Mouse (Mus musculus): ENCODE results near the gene Pip4k2a. TPM values are rescaled to one million over a fixed set of nuclear protein-coding genes. Genes with fewer than 3 reads are reported as not detected.

The Pip4k2a gene
- total and polyA plus RNA-seq, 3 experiments = 4.3 to 7.6 (median 6.5) TPM

- H3K9ac ChIP-seq (ENCODE audit: low read depth, low read length) = no peak overlapping the region
- 94% methylated on average over 10 of the region's 10 CpGs for WGBS
- no peaks in the 10 kb centered on the region for H3K79me2 ChIP-seq (replicated peaks; ENCODE audit: control insufficient read depth, insufficient read depth, low read length)
- peaks cover 8% of the 10 kb centered on the region for H3K4me1 ChIP-seq (ENCODE audit: control insufficient read depth, insufficient read depth, low read length)
- no peak overlapping the region for H3K27ac ChIP-seq
- DNase-seq = no peak
- H3K36me3 ChIP-seq (ENCODE audit: control insufficient read depth, insufficient read depth, low read length) = peaks cover 3% of the 10 kb centered on the region; the same call in 1 of the 2 replicates
- H3K27me3 ChIP-seq (ENCODE audit: control insufficient read depth, insufficient read depth, low read length) = no peaks in the 10 kb centered on the region
- intact Hi-C loops (cut with DNase I) = no loop called here
- TF ChIP-seq CTCF (IDR thresholded peaks at IDR 0.05) (no peak), EP300 (IDR thresholded peaks at IDR 0.05; ENCODE audit: insufficient read depth, low read depth, low read length) (no peak), POLR2A (IDR thresholded peaks at IDR 0.05; ENCODE audit: insufficient read depth, low read depth, low read length) (no peak)
- no peak overlapping the region for H3K4me3 ChIP-seq
These were observed 105.9 kb downstream of the Pip4k2a start for GRCm38 (mm10) chr2:18891991-18892537.

- DNase-seq = no peak
- H3K79me2 ChIP-seq (replicated peaks; ENCODE audit: control insufficient read depth, insufficient read depth, low read length) = no peaks in the 10 kb centered on the region
- intact Hi-C loops (cut with DNase I) = no loop called here
- H3K9ac ChIP-seq (ENCODE audit: low read depth, low read length) = no peak overlapping the region
- WGBS = 33% methylated on average over 11 of the region's 11 CpGs
- H3K4me1 ChIP-seq (ENCODE audit: control insufficient read depth, insufficient read depth, low read length) = peaks cover 8% of the 10 kb centered on the region
- no peak overlapping the region for H3K4me3 ChIP-seq
- no peak for TF ChIP-seq POLR2A (IDR thresholded peaks at IDR 0.05; ENCODE audit: insufficient read depth, low read depth, low read length)
- no peak for TF ChIP-seq CTCF (IDR thresholded peaks at IDR 0.05)
- no peak for TF ChIP-seq EP300 (IDR thresholded peaks at IDR 0.05; ENCODE audit: insufficient read depth, low read depth, low read length)
- H3K27me3 ChIP-seq (ENCODE audit: control insufficient read depth, insufficient read depth, low read length) = no peaks in the 10 kb centered on the region
- H3K36me3 ChIP-seq (ENCODE audit: control insufficient read depth, insufficient read depth, low read length) = peaks cover 3% of the 10 kb centered on the region; the same call in 1 of the 2 replicates
- H3K27ac ChIP-seq = no peak overlapping the region
These were observed 107.5 kb downstream of the Pip4k2a start for GRCm38 (mm10) chr2:18890227-18891001.

- intact Hi-C loops (cut with DNase I) = no loop called here
- H3K79me2 ChIP-seq (replicated peaks; ENCODE audit: control insufficient read depth, insufficient read depth, low read length) = no peaks in the 10 kb centered on the region
- no peak overlapping the region for H3K27ac ChIP-seq
- TF ChIP-seq POLR2A (IDR thresholded peaks at IDR 0.05; ENCODE audit: insufficient read depth, low read depth, low read length) (no peak), CTCF (IDR thresholded peaks at IDR 0.05) (peak; percentile 63), EP300 (IDR thresholded peaks at IDR 0.05; ENCODE audit: insufficient read depth, low read depth, low read length) (no peak)
- no peaks in the 10 kb centered on the region for H3K27me3 ChIP-seq (ENCODE audit: control insufficient read depth, insufficient read depth, low read length)
- no peak for DNase-seq
- 84% methylated on average over 3 of the region's 3 CpGs for WGBS
- no peaks in the 10 kb centered on the region for H3K4me1 ChIP-seq (ENCODE audit: control insufficient read depth, insufficient read depth, low read length)
- H3K9ac ChIP-seq (ENCODE audit: low read depth, low read length) = no peak overlapping the region
- no peak overlapping the region for H3K4me3 ChIP-seq
- H3K36me3 ChIP-seq (ENCODE audit: control insufficient read depth, insufficient read depth, low read length) = peaks cover 3% of the 10 kb centered on the region; the same call in 1 of the 2 replicates
These were observed 113.6 kb downstream of the Pip4k2a start for GRCm38 (mm10) chr2:18884277-18884676.

- Histone ChIP-seq H3K79me2 (replicated peaks; ENCODE audit: control insufficient read depth, insufficient read depth, low read length) (no peaks in the 10 kb centered on the region), H3K36me3 (ENCODE audit: control insufficient read depth, insufficient read depth, low read length) (no peaks in the 10 kb centered on the region), H3K27ac (no peak overlapping the region), H3K4me3 (no peak overlapping the region), H3K27me3 (ENCODE audit: control insufficient read depth, insufficient read depth, low read length) (no peaks in the 10 kb centered on the region), H3K4me1 (ENCODE audit: control insufficient read depth, insufficient read depth, low read length) (no peaks in the 10 kb centered on the region; the same call in 1 of the 2 replicates), H3K9ac (ENCODE audit: low read depth, low read length) (no peak overlapping the region)
- no peak for DNase-seq
- 91% methylated on average over 7 of the region's 7 CpGs for WGBS
- TF ChIP-seq EP300 (IDR thresholded peaks at IDR 0.05; ENCODE audit: insufficient read depth, low read depth, low read length) (no peak), POLR2A (IDR thresholded peaks at IDR 0.05; ENCODE audit: insufficient read depth, low read depth, low read length) (no peak), CTCF (IDR thresholded peaks at IDR 0.05) (no peak)
- intact Hi-C loops (cut with DNase I) = loop anchor here (5.0 kb wide), 2 partner anchors 283 to 468 kb away; no protein-coding TSS in a partner anchor
These were observed 123.3 kb downstream of the Pip4k2a start for GRCm38 (mm10) chr2:18874626-18875025.

- Histone ChIP-seq H3K4me3 (no peak overlapping the region), H3K27me3 (ENCODE audit: control insufficient read depth, insufficient read depth, low read length) (no peaks in the 10 kb centered on the region), H3K36me3 (ENCODE audit: control insufficient read depth, insufficient read depth, low read length) (no peaks in the 10 kb centered on the region), H3K27ac (no peak overlapping the region), H3K4me1 (ENCODE audit: control insufficient read depth, insufficient read depth, low read length) (no peaks in the 10 kb centered on the region; the same call in 1 of the 2 replicates), H3K9ac (ENCODE audit: low read depth, low read length) (no peak overlapping the region), H3K79me2 (replicated peaks; ENCODE audit: control insufficient read depth, insufficient read depth, low read length) (no peaks in the 10 kb centered on the region)
- DNase-seq = no peak
- intact Hi-C loops (cut with DNase I) = loop anchor here (5.0 kb wide), 2 partner anchors 283 to 468 kb away; no protein-coding TSS in a partner anchor
- TF ChIP-seq POLR2A (IDR thresholded peaks at IDR 0.05; ENCODE audit: insufficient read depth, low read depth, low read length) = no peak
- no peak for TF ChIP-seq EP300 (IDR thresholded peaks at IDR 0.05; ENCODE audit: insufficient read depth, low read depth, low read length)
- TF ChIP-seq CTCF (IDR thresholded peaks at IDR 0.05) = no peak
- 81% methylated on average over 8 of the region's 8 CpGs for WGBS
These were observed 123.9 kb downstream of the Pip4k2a start for GRCm38 (mm10) chr2:18874063-18874462.

- Histone ChIP-seq H3K36me3 (ENCODE audit: control insufficient read depth, insufficient read depth, low read length) (no peaks in the 10 kb centered on the region), H3K79me2 (replicated peaks; ENCODE audit: control insufficient read depth, insufficient read depth, low read length) (no peaks in the 10 kb centered on the region), H3K27ac (no peak overlapping the region), H3K27me3 (ENCODE audit: control insufficient read depth, insufficient read depth, low read length) (no peaks in the 10 kb centered on the region), H3K9ac (ENCODE audit: low read depth, low read length) (no peak overlapping the region), H3K4me1 (ENCODE audit: control insufficient read depth, insufficient read depth, low read length) (no peaks in the 10 kb centered on the region; the same call in 1 of the 2 replicates), H3K4me3 (no peak overlapping the region)
- TF ChIP-seq CTCF (IDR thresholded peaks at IDR 0.05) (no peak), EP300 (IDR thresholded peaks at IDR 0.05; ENCODE audit: insufficient read depth, low read depth, low read length) (no peak), POLR2A (IDR thresholded peaks at IDR 0.05; ENCODE audit: insufficient read depth, low read depth, low read length) (no peak)
- WGBS = 74% methylated on average over 3 of the region's 3 CpGs
- intact Hi-C loops (cut with DNase I) = loop anchor here (2.0 to 5.0 kb wide), 3 partner anchors 125 to 469 kb away; partner anchors contain the start of genes 4930426L09Rik and Pip4k2a
- no peak for DNase-seq
These were observed 124.5 kb downstream of the Pip4k2a start for GRCm38 (mm10) chr2:18873440-18873839.

All from heart, adult 2 months (tissue).